Mouse (Mus musculus) right cerebral cortex, postnatal 4 days (tissue): ENCODE results near the gene Traf5.

Source experiments
- DNase-seq: peaks from one replicate; pipeline ENCODE4 v3.0.0-alpha.2; 2022

Gene Traf5

GRCm38 (mm10) chr1:192090689-192091567, 1.4 kb downstream of the Traf5 start:
- DNase-seq, result no peak

GRCm38 (mm10) chr1:192090281-192090680, 2.1 kb downstream of the Traf5 start:
- no peak for DNase-seq

GRCm38 (mm10) chr1:192089208-192090166, 2.9 kb downstream of the Traf5 start:
- no peak for DNase-seq

- no peak for DNase-seq
These were observed 4.3 kb downstream of the Traf5 start for GRCm38 (mm10) chr1:192088011-192088410.

GRCm38 (mm10) chr1:192087098-192087497, 5.3 kb downstream of the Traf5 start:
- no peak for DNase-seq

GRCm38 (mm10) chr1:192086279-192087037, 5.9 kb downstream of the Traf5 start:
- no peak for DNase-seq

- DNase-seq, result no peak
These were observed 7.1 kb downstream of the Traf5 start for GRCm38 (mm10) chr1:192085218-192085617.

- no peak for DNase-seq
These were observed 9.7 kb downstream of the Traf5 start for GRCm38 (mm10) chr1:192082646-192083045.

GRCm38 (mm10) chr1:192081129-192081528, 11.2 kb downstream of the Traf5 start:
- no peak for DNase-seq

GRCm38 (mm10) chr1:192079121-192079520, 13.2 kb downstream of the Traf5 start:
- no peak for DNase-seq

GRCm38 (mm10) chr1:192078406-192078805, 14.0 kb downstream of the Traf5 start:
- DNase-seq, result no peak

- no peak for DNase-seq
These were observed 15.4 kb downstream of the Traf5 start for GRCm38 (mm10) chr1:192076796-192077535.

GRCm38 (mm10) chr1:192076101-192076500, 16.3 kb downstream of the Traf5 start:
- DNase-seq, result no peak

GRCm38 (mm10) chr1:192074824-192075223, 17.5 kb downstream of the Traf5 start:
- no peak for DNase-seq

GRCm38 (mm10) chr1:192072426-192072825, 19.9 kb downstream of the Traf5 start:
- no peak for DNase-seq

GRCm38 (mm10) chr1:192070618-192071051, 21.7 kb downstream of the Traf5 start:
- no peak for DNase-seq

GRCm38 (mm10) chr1:192069971-192070591, 22.3 kb downstream of the Traf5 start:
- no peak for DNase-seq

GRCm38 (mm10) chr1:192068188-192068587, 24.2 kb downstream of the Traf5 start:
- DNase-seq, result no peak

- no peak for DNase-seq
These were observed 25.4 kb downstream of the Traf5 start for GRCm38 (mm10) chr1:192066956-192067355.

GRCm38 (mm10) chr1:192063209-192063946, 29.0 kb downstream of the Traf5 start:
- no peak for DNase-seq

GRCm38 (mm10) chr1:192062682-192063081, 29.7 kb downstream of the Traf5 start:
- DNase-seq, result no peak
